Mouse (Mus musculus) ES-Bruce4 (cell line): ENCODE results near the gene Galnt9.

Experiments used
- CTCF ChIP-seq: IDR thresholded peaks from one replicate; pipeline ENCODE4 v1.8.1; 2011; ENCODE audit warnings: low read depth, low read length
- EP300 ChIP-seq: IDR thresholded peaks from 2 replicates; pipeline ENCODE4 v1.6.1; 2011; ENCODE audit warnings: low read depth, low read length; ENCODE audit not compliant: insufficient read depth
- POLR2A ChIP-seq: IDR thresholded peaks from one replicate; pipeline ENCODE4 v1.8.1; 2011; ENCODE audit warnings: low read length; ENCODE audit not compliant: insufficient read depth

DNA sequence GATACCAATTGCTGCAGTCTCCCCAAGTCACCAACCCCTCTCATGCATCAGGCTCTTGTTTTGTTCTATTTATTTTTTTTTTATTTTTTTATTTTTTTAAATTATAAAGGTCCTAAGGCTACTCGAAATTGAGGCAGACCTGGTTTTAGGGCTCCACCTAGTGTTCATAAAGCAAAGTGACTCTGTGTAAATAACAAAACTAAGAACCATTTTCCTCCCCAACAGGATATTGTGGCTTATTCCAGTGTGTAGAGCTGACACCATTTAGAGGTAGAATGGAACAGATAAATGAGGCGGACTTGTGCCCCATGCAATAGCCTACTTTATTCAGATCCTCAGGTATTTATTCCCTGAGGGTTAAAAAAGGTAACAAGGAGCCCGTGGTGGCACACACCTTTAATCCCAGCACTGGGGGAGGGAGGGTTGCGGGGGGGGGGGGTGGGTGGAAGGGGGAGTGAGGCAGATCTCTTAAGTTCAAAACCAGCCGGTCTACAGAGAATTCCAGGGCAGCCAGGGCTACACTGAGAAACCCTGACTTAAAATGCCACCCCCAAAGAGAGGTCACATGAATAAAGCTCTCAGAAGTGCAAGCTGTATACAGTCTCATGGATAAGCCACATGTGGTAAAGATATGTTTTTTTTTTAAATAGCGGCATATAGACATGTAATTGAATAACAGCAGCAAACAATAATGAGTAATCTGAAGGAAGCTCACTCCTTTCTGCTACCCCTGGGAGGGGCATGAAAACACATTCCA, 92.0 kb downstream of the Galnt9 start:
- TF ChIP-seq CTCF (peak; percentile 12), POLR2A (no peak), EP300 (no peak)
